Mouse (Mus musculus) lung, postnatal 25 days (tissue): Measurements from ENCODE around the gene Lrrc29.
A peak's percentile ranks its signal among the peaks of the same experiment; 100 is the strongest.
"Not testable (repeated sequence)": the region's sequence is repeated elsewhere in the genome, so short reads cannot be mapped to it uniquely, and the experiment has no call there.

ENCODE experiments used
- DNase-seq: peaks from one replicate; pipeline ENCODE4 v3.0.0; 2022; ENCODE audit warnings: low spot score

Gene Lrrc29

DNA sequence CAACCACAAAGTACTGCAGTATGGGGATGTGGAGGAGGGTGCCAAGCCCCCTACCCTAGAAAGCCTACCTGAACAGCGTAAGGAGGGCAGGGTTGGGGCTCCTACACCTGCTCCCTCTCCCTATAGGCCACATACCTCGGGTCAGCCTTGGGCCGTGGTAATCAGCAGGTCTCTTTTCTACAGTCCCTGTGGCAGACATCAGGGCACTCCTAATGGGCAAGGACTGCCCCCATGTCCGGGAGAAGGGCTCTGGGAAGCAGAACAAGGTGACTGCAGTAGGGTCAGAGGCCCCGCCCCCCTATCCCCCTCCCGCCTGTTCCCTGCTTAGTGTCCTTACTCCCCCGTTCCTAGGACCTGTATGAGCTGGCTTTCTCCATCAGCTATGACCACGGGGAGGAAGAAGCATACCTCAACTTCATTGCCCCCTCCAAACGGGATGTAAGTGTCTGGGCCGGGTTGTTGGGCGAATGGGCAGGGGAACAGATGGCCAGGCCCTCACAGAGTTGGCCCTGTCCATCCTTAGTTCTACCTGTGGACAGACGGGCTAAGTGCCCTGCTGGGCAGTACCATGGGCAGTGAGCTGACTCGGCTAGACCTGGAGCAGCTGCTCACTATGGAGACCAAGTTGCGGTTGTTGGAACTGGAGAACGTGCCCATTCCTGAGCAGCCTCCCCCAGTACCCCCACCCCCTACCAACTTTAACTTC is 16.8 kb downstream of the Lrrc29 start:
- no peak for DNase-seq

DNA sequence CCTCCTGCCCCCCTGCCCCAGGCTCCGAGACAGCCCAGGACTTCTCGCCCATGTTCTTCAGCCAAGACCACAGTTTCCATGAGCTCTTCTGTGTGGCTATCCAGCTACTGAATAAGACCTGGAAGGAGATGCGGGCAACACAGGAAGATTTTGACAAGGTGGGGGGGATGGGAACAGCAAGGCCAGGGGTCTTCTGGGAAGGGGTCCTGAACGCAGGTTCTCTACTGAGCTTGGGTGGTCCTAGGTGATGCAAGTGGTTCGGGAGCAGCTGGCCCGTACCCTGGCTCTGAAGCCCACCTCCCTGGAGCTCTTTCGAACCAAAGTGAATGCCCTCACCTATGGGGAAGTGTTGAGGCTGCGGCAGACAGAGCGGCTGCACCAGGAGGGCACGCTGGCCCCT is 17.6 kb downstream of the Lrrc29 start:
- DNase-seq, result no peak

GRCm38 (mm10) chr8:105307670-105308069 is 18.4 kb downstream of the Lrrc29 start:
- no peak for DNase-seq

GRCm38 (mm10) chr8:105306146-105306691 is 19.9 kb downstream of the Lrrc29 start:
- DNase-seq, result no peak

GRCm38 (mm10) chr8:105305211-105306145 is 20.6 kb downstream of the Lrrc29 start, which contains the start of gene Elmo3:
Gene Elmo3 (plus strand): TSS chr8:105305601.
- DNase-seq, result peak; percentile 86

DNA sequence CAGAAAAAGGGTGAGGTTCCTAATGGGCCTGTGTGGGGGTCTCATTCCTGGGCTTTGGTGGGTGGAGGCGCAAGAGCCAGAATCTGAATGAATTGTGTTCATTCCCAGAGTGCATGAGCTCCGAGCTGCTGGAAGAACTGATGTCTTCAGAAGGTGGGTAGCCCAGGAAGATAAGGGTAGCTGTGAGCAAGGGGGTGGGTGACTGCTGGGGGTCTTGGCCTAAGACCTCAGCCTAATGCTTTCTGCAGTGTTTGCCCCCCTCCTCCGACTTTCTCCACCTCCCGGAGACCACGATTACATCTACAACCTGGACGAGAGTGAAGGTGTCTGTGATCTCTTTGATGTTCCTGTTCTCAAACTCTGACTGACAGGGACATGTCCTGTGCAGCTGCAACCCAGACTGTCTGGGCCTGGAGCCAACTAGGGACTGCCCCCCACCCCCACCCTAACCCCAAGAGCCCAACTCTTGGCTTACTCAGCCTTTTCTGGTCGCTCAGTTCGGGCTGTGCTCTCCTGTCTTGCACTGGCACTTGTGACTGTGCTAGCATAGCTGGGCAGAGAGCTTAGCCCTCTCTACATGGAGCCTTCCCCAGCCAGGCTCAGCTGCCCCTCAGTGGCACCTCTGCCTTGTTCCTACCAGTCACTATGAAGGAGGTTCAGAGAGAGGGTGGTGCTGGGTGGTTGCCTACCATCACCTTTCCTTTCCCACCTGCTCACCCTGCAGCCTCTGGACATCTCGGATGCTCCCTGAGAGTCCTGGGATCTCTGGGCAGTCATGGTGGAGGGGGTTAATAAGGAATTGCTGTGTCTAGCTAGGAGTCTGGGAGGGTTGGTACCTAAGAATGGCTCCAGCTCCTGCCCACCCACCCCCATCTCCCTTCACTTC is 21.5 kb downstream of the Lrrc29 start:
- DNase-seq, result no peak

- no peak for DNase-seq
Measured at GRCm38 (mm10) chr8:105303874-105304273, 22.2 kb downstream of the Lrrc29 start.

GRCm38 (mm10) chr8:105303396-105303795 is 22.7 kb downstream of the Lrrc29 start:
- no peak for DNase-seq

DNA sequence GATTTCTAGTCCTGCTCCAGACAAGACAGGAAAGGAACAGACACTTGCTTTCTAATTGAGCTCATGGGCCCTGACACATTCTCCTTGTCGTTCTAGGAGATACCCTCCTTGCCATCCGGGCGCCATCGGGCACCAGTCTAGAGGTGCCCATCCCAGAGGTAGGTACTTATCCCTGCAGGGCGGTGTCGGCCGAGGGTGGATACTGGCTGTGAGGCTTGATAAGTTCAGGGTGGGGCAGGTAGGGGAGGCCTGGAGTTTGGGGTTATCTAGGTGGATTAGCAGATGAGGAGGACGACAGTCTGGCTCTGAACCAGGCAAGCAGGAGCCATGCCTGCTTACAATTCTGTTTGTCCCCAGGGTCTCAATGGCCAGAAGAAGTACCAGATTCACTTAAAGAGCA is 26.1 kb downstream of the Lrrc29 start:
- no peak for DNase-seq

GRCm38 (mm10) chr8:105298351-105299252 is 27.5 kb downstream of the Lrrc29 start:
- DNase-seq, result no peak

GRCm38 (mm10) chr8:105297511-105298192 is 28.4 kb downstream of the Lrrc29 start, which contains the start of gene E2f4:
Gene E2f4 (plus strand): TSS chr8:105297663.
- DNase-seq, result peak; percentile 95

DNA sequence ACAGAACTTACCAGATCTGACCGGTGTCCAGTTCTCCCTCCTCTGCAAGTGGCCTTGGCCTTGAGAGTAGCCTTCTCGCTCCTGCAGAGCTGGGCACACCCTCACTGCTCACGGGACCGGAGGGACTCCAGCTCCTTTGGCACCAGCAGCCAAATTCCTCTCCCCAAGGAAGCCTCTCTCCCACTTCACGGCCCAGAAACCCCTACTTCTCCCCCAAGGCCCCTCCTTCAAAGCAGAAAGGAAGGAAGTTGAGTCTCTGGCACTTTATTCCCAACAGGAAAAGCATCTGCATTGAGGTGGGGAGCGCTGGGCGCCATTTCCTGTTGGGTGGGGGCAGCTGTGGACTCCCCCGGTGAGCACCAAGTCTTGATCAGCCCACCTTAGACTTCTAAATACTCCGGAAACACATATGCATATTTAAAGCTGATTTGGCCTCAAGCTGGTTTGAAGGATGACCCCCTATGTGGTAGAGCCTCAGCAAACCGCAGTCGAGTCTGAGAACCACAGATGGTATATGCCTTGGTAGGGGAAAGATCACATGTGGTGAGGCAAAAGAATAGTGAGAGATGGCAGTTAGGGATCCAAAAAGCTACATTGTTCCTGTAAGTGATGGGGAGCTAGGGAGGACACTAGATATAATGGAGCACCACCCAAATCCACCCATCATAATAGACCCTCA is 30.0 kb downstream of the Lrrc29 start, which contains the start of gene Exoc3l:
TSS of gene Exoc3l (minus strand) at position 207 of the 679 bp plus-strand sequence.
- DNase-seq, result peak; percentile 48

DNA sequence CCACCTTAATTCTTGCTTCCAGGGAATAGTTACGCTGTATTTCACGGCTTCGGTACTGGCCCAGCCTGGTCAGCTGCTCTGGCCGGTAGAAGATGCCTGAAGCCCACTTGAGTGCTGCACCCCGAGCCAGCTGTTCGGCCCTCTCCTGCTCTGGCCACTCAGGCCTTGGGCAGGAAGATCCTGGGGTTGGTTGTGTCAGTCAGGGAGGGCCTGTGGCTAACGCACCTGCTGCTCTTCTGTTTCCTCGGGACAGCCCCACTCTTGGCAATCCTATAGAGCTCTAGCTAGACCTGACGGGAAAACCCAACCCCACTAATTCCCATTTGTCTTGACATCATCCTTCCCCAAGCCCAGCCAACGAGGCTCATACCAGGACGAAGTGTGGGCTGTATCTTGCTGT is 30.8 kb downstream of the Lrrc29 start:
- no peak for DNase-seq

DNA sequence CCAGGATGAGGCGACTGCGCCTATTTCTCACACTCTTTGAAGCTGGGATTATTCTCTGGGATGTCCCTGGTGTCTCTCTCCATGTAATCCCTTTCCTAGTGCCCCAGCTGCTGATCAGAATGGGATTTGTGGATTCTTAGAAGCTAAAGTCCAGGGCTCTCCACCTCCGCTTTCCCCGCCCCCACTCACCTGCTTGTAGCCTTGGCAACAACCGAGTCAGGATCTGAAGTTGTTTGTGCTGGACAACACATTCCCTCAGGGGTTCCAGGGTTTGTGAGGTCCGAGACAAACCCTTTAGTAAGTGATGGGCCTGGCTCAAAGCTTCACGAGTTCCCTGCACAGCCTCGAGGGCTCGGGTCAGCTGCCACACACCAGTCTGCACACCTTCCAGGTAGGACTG is 31.3 kb downstream of the Lrrc29 start:
- DNase-seq, result no peak

DNA sequence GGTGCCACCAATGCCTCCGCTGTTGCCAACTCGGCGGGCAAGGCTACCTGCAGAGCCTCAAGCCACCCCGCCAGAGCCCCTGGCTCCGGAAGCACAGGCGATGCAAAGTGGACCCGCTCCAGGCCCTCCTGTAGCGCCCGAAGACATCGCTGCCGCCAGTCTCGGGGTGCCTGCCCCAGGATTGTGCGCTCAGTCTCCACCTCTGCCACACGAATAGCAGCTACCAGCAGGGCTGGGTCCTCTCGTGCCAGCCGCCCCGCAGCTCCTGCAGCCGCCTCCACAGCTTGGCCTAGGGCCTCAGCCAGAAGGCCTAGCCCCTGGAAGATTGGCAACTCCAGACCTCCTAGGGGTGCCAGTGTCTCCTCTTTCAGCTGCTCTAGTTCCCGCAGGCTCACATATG is 32.7 kb downstream of the Lrrc29 start:
- no peak for DNase-seq

- no peak for DNase-seq
Measured at GRCm38 (mm10) chr8:105292471-105292870, 33.6 kb downstream of the Lrrc29 start.

- not testable (repeated sequence) for DNase-seq
Measured at GRCm38 (mm10) chr8:105291802-105292201, 34.3 kb downstream of the Lrrc29 start.

GRCm38 (mm10) chr8:105291364-105291763 is 34.7 kb downstream of the Lrrc29 start:
- DNase-seq, result not testable (repeated sequence)
